Mouse (Mus musculus) forebrain, embryonic 16.5 days (tissue): ENCODE measurements at regions not wholly inside any gene's neighbourhood (a gene's known extent, or its start where the extent isn't known, plus 50 kb on each side); places are given as distances from the start of the nearest gene placed in this dataset.

ENCODE experiments used
- ATAC-seq: fragments of 200-750 bp; cut with Nextera tagmentation; 2 replicates; pipeline ENCODE4 v1.8.0; 2017; ENCODE audit warnings: mild to moderate bottlenecking, moderate library complexity
- H3K27ac ChIP-seq: fragments of 300-500 bp; sonication (generic); 2 replicates; pipeline ENCODE4 v1.5.1; 2014; ENCODE audit warnings: low read length, control low read depth
- H3K27me3 ChIP-seq: fragments of 300-500 bp; sonication (generic); replicated peaks from 2 replicates; pipeline ENCODE4 v1.6.1; 2014; ENCODE audit warnings: low read length; ENCODE audit not compliant: control insufficient read depth, insufficient read depth
- H3K36me3 ChIP-seq: fragments of 300-500 bp; sonication (generic); 2 replicates; pipeline ENCODE4 v1.6.1; 2014; ENCODE audit not compliant: control insufficient read depth, insufficient read depth
- H3K4me1 ChIP-seq: fragments of 300-500 bp; sonication (generic); replicated peaks from 2 replicates; pipeline ENCODE4 v1.6.1; 2014; ENCODE audit warnings: low read length; ENCODE audit not compliant: control insufficient read depth, insufficient read depth
- H3K4me2 ChIP-seq: fragments of 300-500 bp; sonication (generic); 2 replicates; pipeline ENCODE4 v1.6.1; 2014; ENCODE audit warnings: mild to moderate bottlenecking, low read length, control low read depth
- H3K4me3 ChIP-seq: fragments of 300-500 bp; sonication (generic); replicated peaks from 2 replicates; pipeline ENCODE4 v1.5.1; 2014; ENCODE audit warnings: mild to moderate bottlenecking, low read length, control low read depth
- H3K9ac ChIP-seq: fragments of 300-500 bp; sonication (generic); replicated peaks from 2 replicates; pipeline ENCODE4 v1.6.1; 2014; ENCODE audit warnings: low read depth, low read length, control low read depth
- H3K9me3 ChIP-seq: fragments of 300-500 bp; sonication (generic); 2 replicates; pipeline ENCODE4 v1.6.1; 2016; ENCODE audit warnings: low read length; ENCODE audit not compliant: control insufficient read depth
- WGBS: fragments of 180-500 bp; shearing (Covaris S2); extraction: QIAGEN DNeasy Blood & Tissue Kit; methylation state at CpG from one replicate; pipeline ENCODE4 v1.1.7; 2014; 5-methylcytosine and 5-hydroxymethylcytosine counted together

DNA sequence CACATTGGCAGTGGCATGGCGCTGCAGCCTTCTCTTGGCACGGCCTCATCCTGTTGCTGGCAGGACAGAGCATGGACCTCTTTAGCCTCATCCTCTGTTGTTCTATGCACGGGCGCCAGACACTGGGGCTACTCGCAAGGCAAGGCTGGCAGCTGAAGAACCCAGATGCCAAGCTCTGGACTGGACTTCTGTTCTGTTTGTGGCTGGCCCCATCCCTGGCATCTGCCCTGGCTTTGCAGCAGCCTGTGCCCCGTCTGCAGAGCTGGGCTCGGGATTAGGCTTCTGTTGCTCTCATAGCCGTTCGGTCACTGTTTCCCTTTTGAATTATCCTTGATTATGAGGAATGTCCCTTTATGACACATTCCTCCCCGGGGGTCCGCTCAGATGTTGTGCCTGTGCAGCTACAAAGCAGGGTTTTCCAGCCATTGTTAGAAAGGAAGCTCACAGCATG is 214.6 kb upstream of the Tbc1d5 start:
- Histone ChIP-seq H3K4me1 (peaks cover 4% of the 10 kb centered on the region; the same call in 1 of the 2 replicates), H3K9me3 (no peaks in the 10 kb centered on the region), H3K4me2 (peak overlapping the region; percentile 19; the same call in 1 of the 2 replicates), H3K27ac (no peak overlapping the region), H3K4me3 (no peak overlapping the region), H3K36me3 (no peaks in the 10 kb centered on the region), H3K9ac (no peak overlapping the region), H3K27me3 (no peaks in the 10 kb centered on the region)
- peak; percentile 67; the same call in 1 of the 2 replicates for ATAC-seq
- 34% methylated on average over 11 of the region's 11 CpGs for WGBS

DNA sequence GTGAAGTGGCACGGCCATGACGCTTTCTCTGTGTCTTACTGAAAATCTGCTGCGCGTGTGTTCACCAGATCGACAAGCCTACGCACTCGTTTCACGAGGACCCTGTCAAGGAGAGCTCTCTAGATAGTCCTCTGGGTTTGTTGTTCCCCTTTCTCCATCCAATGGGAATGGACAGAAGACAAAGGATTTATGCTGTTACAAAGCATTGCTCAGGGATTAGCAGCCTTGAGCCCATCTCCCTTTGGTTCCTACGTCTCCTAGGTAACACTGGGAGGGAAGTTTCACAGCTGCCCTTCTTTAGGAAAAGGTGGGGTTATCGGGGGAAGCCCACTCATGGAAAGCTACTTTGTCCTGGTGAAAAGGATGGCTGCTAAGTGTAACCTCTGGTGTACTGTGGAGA is 212.7 kb upstream of the Tbc1d5 start:
- WGBS = 74% methylated on average over 10 of the region's 10 CpGs
- ATAC-seq = no peak
- no peak overlapping the region for H3K27ac ChIP-seq
- no peaks in the 10 kb centered on the region for H3K27me3 ChIP-seq
- H3K9ac ChIP-seq = no peak overlapping the region
- H3K36me3 ChIP-seq = no peaks in the 10 kb centered on the region
- no peaks in the 10 kb centered on the region for H3K9me3 ChIP-seq
- no peak overlapping the region for H3K4me2 ChIP-seq
- H3K4me1 ChIP-seq = peaks cover 4% of the 10 kb centered on the region; the same call in 1 of the 2 replicates
- no peak overlapping the region for H3K4me3 ChIP-seq

DNA sequence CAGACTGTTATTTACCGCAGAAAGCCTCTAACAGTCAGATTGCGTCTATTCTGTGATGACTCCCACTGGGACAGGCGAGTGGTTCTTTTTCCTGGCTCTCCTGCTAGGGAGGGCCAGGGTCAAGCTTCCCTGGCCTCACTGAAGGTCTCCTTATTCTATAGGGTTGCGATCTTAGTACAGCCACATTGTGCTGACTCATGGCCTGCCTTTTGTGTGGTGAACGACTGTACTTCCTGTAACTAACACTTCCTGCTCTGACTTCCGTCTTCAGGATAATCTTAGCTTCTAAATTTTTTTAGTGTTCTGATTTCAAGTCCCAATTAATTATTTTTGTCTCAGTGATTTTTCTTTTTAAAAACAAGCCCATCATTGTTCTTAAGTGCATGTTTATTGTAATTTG is 203.4 kb upstream of the Tbc1d5 start:
- no peak overlapping the region for H3K4me3 ChIP-seq
- no peak overlapping the region for H3K27ac ChIP-seq
- no peak overlapping the region for H3K4me2 ChIP-seq
- H3K9ac ChIP-seq = no peak overlapping the region
- no peaks in the 10 kb centered on the region for H3K27me3 ChIP-seq
- no peaks in the 10 kb centered on the region for H3K36me3 ChIP-seq
- no peaks in the 10 kb centered on the region for H3K4me1 ChIP-seq
- WGBS = 88% methylated on average over 6 of the region's 6 CpGs
- H3K9me3 ChIP-seq = no peaks in the 10 kb centered on the region
- no peak for ATAC-seq

DNA sequence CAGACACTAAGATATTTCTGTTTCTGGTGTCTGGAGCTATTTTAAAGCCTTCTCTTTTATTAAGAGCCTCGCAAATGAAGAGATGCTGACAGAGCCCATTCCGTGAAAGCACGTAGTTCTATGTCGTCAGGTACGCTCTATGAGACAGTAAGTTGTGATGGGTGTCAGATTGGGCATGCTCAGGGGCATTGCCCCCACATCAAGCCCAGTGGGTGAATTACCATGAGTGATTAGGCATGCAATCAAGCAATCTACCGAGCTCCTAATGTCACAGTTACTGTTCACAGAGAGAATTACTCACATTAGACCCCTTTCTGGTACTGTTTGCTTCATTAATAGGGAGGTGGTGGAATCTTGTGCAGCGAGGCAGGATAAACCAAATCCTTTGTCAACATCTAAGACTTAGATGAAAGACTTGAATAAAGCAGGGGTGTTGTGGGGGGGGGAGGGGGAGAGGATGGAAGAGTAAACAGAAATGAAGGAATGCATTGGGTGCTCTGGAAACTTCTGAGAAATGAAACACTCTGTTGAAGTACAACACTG is 192.9 kb upstream of the Tbc1d5 start:
- peak; percentile 38; the same call in 1 of the 2 replicates for ATAC-seq
- no peaks in the 10 kb centered on the region for H3K9me3 ChIP-seq
- H3K9ac ChIP-seq = no peak overlapping the region
- 0 out of 2 replicates have a peak, but pooled peaks cover 6% of the 10 kb centered on the region for H3K4me1 ChIP-seq
- no peak overlapping the region for H3K4me3 ChIP-seq
- WGBS = 18% methylated on average over 7 of the region's 7 CpGs
- H3K4me2 ChIP-seq = no peak overlapping the region
- H3K36me3 ChIP-seq = no peaks in the 10 kb centered on the region
- H3K27me3 ChIP-seq = no peaks in the 10 kb centered on the region
- no peak overlapping the region for H3K27ac ChIP-seq

DNA sequence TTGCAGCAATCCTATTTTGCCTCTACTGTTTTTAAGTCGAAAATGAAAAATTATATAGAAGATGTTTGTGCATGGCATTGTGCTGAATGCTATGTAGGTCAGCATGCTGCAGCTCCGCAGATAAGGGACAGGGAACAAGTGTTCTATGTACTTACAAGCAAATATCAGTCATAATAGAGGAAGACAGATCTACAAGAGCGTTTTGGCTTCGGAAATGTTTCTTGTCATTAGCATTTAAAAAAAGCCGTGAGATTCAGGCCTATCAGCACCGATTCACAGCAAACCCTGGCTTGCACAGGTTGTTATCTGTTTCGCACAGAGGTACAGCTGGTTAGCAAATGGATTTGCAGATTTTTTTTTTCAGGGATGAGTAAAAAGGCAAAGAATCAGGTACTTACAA is 191.8 kb upstream of the Tbc1d5 start:
- Histone ChIP-seq H3K4me3 (no peak overlapping the region), H3K36me3 (no peaks in the 10 kb centered on the region), H3K4me2 (no peak overlapping the region), H3K27me3 (no peaks in the 10 kb centered on the region), H3K4me1 (0 out of 2 replicates have a peak, but pooled peaks cover 6% of the 10 kb centered on the region), H3K9ac (no peak overlapping the region), H3K9me3 (no peaks in the 10 kb centered on the region), H3K27ac (no peak overlapping the region)
- WGBS = 51% methylated on average over 7 of the region's 7 CpGs
- peak; percentile 60 for ATAC-seq

DNA sequence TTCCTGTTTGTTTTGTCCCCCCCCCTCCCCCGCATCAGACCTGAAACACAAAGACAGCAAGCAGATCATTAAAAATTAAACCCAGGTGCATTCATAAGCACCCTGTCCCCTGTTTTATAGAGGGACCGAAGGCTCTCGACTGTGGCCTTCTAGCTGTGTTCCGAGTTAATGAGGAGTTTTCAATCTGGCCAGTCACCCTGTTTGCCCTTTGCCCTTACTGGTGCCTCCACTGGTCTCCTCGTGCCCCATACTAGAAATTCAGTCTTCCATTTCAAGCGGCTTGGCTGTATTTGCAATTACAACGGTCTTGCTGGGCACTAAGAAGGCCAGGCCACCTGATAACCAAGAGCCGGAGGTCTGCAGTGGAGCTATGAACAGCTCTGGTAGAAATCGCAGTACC is 190.9 kb upstream of the Tbc1d5 start:
- Histone ChIP-seq H3K4me2 (no peak overlapping the region), H3K4me3 (no peak overlapping the region), H3K36me3 (no peaks in the 10 kb centered on the region), H3K4me1 (0 out of 2 replicates have a peak, but pooled peaks cover 6% of the 10 kb centered on the region), H3K27ac (no peak overlapping the region), H3K9ac (no peak overlapping the region), H3K27me3 (no peaks in the 10 kb centered on the region), H3K9me3 (no peaks in the 10 kb centered on the region)
- WGBS = 62% methylated on average over 9 of the region's 9 CpGs
- 0 out of 2 replicates have a peak, but pooled peaks have one; percentile 25 for ATAC-seq

DNA sequence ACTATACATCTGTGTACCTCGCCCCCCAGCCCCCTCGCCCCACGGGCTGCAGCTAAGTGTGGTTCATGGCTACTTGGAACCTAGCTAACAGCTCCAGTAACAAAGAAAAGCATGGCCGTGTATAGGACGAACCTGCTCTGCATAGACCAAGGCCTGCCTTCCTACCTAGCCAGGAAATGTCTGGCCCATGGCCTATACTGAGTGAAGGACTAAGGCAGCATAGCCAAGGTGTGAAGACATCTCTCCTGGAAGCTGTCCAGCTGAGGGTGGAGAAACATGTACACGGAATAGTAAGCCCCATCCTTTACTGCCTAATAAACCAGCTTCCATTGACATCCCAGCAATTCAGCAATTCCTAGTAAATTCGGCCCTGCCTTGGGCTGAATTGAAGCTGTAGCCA is 183.6 kb upstream of the Tbc1d5 start:
- Histone ChIP-seq H3K4me2 (no peak overlapping the region), H3K9ac (no peak overlapping the region), H3K9me3 (no peaks in the 10 kb centered on the region), H3K36me3 (no peaks in the 10 kb centered on the region), H3K4me3 (no peak overlapping the region), H3K27me3 (no peaks in the 10 kb centered on the region), H3K27ac (no peak overlapping the region), H3K4me1 (no peaks in the 10 kb centered on the region)
- ATAC-seq = no peak
- 90% methylated on average over 7 of the region's 7 CpGs for WGBS

DNA sequence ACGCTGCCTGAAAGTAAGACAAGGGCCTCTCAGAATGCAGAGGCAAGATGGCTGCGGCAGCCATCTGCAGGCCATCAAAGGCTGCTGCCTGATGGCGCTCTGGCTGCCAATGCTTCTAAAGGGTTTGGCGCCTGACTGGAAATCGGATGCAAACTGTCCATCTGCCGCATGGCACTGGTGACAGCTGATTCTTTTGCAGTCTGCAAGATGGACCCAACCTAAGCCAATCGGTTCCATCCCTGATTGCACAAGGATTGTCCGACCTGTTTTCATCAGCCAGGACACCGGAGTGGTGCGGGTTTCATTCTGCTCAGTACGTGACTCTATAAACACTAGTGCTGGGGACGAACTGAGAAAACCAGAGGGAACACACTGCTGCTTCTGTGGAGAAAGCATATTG is 183.1 kb upstream of the Tbc1d5 start:
- H3K9ac ChIP-seq = no peak overlapping the region
- peak; percentile 19; the same call in 1 of the 2 replicates for ATAC-seq
- H3K4me1 ChIP-seq = 0 out of 2 replicates have a peak, but pooled peaks cover 2% of the 10 kb centered on the region
- H3K4me3 ChIP-seq = no peak overlapping the region
- H3K27me3 ChIP-seq = no peaks in the 10 kb centered on the region
- no peaks in the 10 kb centered on the region for H3K9me3 ChIP-seq
- H3K4me2 ChIP-seq = no peak overlapping the region
- no peaks in the 10 kb centered on the region for H3K36me3 ChIP-seq
- no peak overlapping the region for H3K27ac ChIP-seq
- WGBS = 85% methylated on average over 12 of the region's 12 CpGs

DNA sequence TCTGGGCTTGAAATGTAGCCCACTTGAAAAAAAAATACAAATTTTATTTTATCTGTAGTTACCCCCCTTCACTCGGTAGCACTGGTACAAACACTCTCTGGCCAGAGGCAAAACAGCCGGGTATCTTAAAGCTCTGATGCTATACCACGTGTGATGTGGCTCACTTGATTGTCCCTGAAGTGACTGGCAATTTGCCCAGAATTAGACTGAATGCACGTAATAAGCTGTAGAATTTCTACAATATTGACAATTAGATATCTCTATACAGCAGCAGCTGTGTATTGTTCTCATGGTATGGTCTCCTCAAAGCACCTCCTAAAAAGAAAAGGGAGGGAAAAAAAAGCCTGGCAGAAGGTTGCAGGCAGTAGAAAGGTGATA is 179.2 kb upstream of the Tbc1d5 start:
- H3K4me3 ChIP-seq = no peak overlapping the region
- H3K4me2 ChIP-seq = no peak overlapping the region
- WGBS = 4% methylated on average over 4 of the region's 4 CpGs
- 0 out of 2 replicates have a peak, but pooled peaks cover 2% of the 10 kb centered on the region for H3K4me1 ChIP-seq
- H3K27ac ChIP-seq = no peak overlapping the region
- H3K9me3 ChIP-seq = no peaks in the 10 kb centered on the region
- peak; percentile 81 for ATAC-seq
- no peak overlapping the region for H3K9ac ChIP-seq
- no peaks in the 10 kb centered on the region for H3K36me3 ChIP-seq
- no peaks in the 10 kb centered on the region for H3K27me3 ChIP-seq
